Mouse (Mus musculus) kidney, adult 2 months (tissue): Measurements from ENCODE around the gene Ikbke. TPM values are rescaled to one million over a fixed set of nuclear protein-coding genes. Genes with fewer than 3 reads are reported as not detected.
A peak's percentile ranks its signal among the peaks of the same experiment; 100 is the strongest.

Experiments used
- DNase-seq: peaks from one replicate; pipeline ENCODE4 v3.0.0; 2021
- H3K27ac ChIP-seq: fragments of 200-500 bp; 2 replicates; pipeline ENCODE4 v1.5.1; 2012; ENCODE audit warnings: low read depth, low read length, control low read depth, inconsistent platforms; ENCODE audit not compliant: insufficient read depth
- H3K27me3 ChIP-seq: fragments of 200-500 bp; replicated peaks from 2 replicates; pipeline ENCODE4 v1.6.1; 2012; ENCODE audit warnings: mild to moderate bottlenecking, moderate library complexity, low read length, inconsistent platforms; ENCODE audit not compliant: control insufficient read depth, insufficient read depth
- H3K36me3 ChIP-seq: fragments of 200-500 bp; 2 replicates; pipeline ENCODE4 v1.6.1; 2012; ENCODE audit warnings: mild to moderate bottlenecking, moderate library complexity, low read length, inconsistent platforms; ENCODE audit not compliant: control insufficient read depth, insufficient read depth
- H3K4me1 ChIP-seq: fragments of 200-500 bp; 2 replicates; pipeline ENCODE4 v1.6.1; 2011; ENCODE audit warnings: low read length; ENCODE audit not compliant: control insufficient read depth, insufficient read depth
- H3K4me3 ChIP-seq: fragments of 200-500 bp; 2 replicates; pipeline ENCODE4 v1.5.1; 2011; ENCODE audit warnings: mild to moderate bottlenecking, low read depth, low read length, control low read depth; ENCODE audit not compliant: insufficient read depth
- CTCF ChIP-seq: fragments of 200-500 bp; conservative IDR thresholded peaks from 2 replicates; pipeline ENCODE4 v1.5.1; 2011; ENCODE audit warnings: low read depth, mild to moderate bottlenecking, control low read depth, low read length, moderate library complexity, mixed read lengths; ENCODE audit not compliant: insufficient read depth, insufficient read length
- POLR2A ChIP-seq: fragments of 200-500 bp; IDR thresholded peaks from one replicate; pipeline ENCODE4 v1.6.1; 2011; ENCODE audit warnings: low read depth, low read length, control low read depth
- WGBS: fragments of 180-500 bp; shearing (Covaris S2); methylation state at CpG from one replicate; pipeline ENCODE4 v1.1.7; 2018; 5-methylcytosine and 5-hydroxymethylcytosine counted together
- polyA plus RNA-seq: library from polyadenylated mRNA; depleted of rRNA; stranded (reverse); fragments of >200 nt; gene quantifications from 2 replicates; pipeline ENCODE4 v1.2.3, GENCODE M21; 2012

The Ikbke gene
- polyA plus RNA-seq, 1 experiment = 10.5 TPM

GRCm38 (mm10) chr1:131284616-131285015, 5.2 kb upstream of the Ikbke start:
- no peaks in the 10 kb centered on the region for H3K27me3 ChIP-seq
- TF ChIP-seq POLR2A (no peak), CTCF (no peak)
- H3K4me3 ChIP-seq = no peak overlapping the region
- WGBS = 88% methylated on average over 4 of the region's 4 CpGs
- no peaks in the 10 kb centered on the region for H3K4me1 ChIP-seq
- no peak for DNase-seq
- H3K36me3 ChIP-seq = peaks cover 3% of the 10 kb centered on the region; the same call in 1 of the 2 replicates
- no peak overlapping the region for H3K27ac ChIP-seq

- no peak for DNase-seq
- Histone ChIP-seq H3K4me1 (no peaks in the 10 kb centered on the region), H3K27ac (no peak overlapping the region), H3K4me3 (no peak overlapping the region), H3K27me3 (no peaks in the 10 kb centered on the region), H3K36me3 (no peaks in the 10 kb centered on the region; the same call in 1 of the 2 replicates)
- TF ChIP-seq POLR2A (no peak), CTCF (no peak)
- 82% methylated on average over 1 of the region's 1 CpGs for WGBS
Observed at GRCm38 (mm10) chr1:131284167-131284566, 4.8 kb upstream of the Ikbke start.

- Histone ChIP-seq H3K27me3 (no peaks in the 10 kb centered on the region), H3K36me3 (no peaks in the 10 kb centered on the region), H3K27ac (no peak overlapping the region), H3K4me1 (no peaks in the 10 kb centered on the region), H3K4me3 (no peak overlapping the region)
- no peak for TF ChIP-seq POLR2A
- TF ChIP-seq CTCF = no peak
- DNase-seq = no peak
- WGBS = 43% methylated on average over 4 of the region's 4 CpGs
Observed at GRCm38 (mm10) chr1:131281731-131282130, 2.3 kb upstream of the Ikbke start.

GRCm38 (mm10) chr1:131280280-131280679, 874 bp upstream of the Ikbke start:
- no peak for DNase-seq
- TF ChIP-seq CTCF = no peak
- TF ChIP-seq POLR2A = no peak
- H3K36me3 ChIP-seq = no peaks in the 10 kb centered on the region
- no peak overlapping the region for H3K4me3 ChIP-seq
- H3K4me1 ChIP-seq = no peaks in the 10 kb centered on the region
- no peak overlapping the region for H3K27ac ChIP-seq
- H3K27me3 ChIP-seq = no peaks in the 10 kb centered on the region
- WGBS = 54% methylated on average over 3 of the region's 3 CpGs

- TF ChIP-seq POLR2A (no peak), CTCF (no peak)
- 41% methylated on average over 8 of the region's 8 CpGs for WGBS
- Histone ChIP-seq H3K4me3 (peak overlapping the region; percentile 34), H3K27me3 (no peaks in the 10 kb centered on the region), H3K36me3 (no peaks in the 10 kb centered on the region), H3K4me1 (no peaks in the 10 kb centered on the region; the same call in 1 of the 2 replicates), H3K27ac (no peak overlapping the region)
- no peak for DNase-seq
Observed at GRCm38 (mm10) chr1:131278606-131279455, 575 bp downstream of the Ikbke start.

- Histone ChIP-seq H3K27me3 (no peaks in the 10 kb centered on the region), H3K27ac (no peak overlapping the region), H3K4me3 (no peak overlapping the region), H3K4me1 (no peaks in the 10 kb centered on the region; the same call in 1 of the 2 replicates), H3K36me3 (no peaks in the 10 kb centered on the region)
- no peak for TF ChIP-seq POLR2A
- no peak for TF ChIP-seq CTCF
- peak; percentile 69 for DNase-seq
Observed at GRCm38 (mm10) chr1:131276831-131277230, 2.6 kb downstream of the Ikbke start.

- Histone ChIP-seq H3K36me3 (no peaks in the 10 kb centered on the region), H3K4me3 (no peak overlapping the region), H3K27me3 (no peaks in the 10 kb centered on the region), H3K27ac (no peak overlapping the region), H3K4me1 (no peaks in the 10 kb centered on the region; the same call in 1 of the 2 replicates)
- WGBS = 82% methylated on average over 14 of the region's 14 CpGs
- TF ChIP-seq CTCF (no peak), POLR2A (no peak)
- no peak for DNase-seq
Observed at GRCm38 (mm10) chr1:131275577-131275976, 3.8 kb downstream of the Ikbke start.
